Mouse (Mus musculus) bone marrow, adult 2 months (tissue): ENCODE measurements at regions not wholly inside any gene's neighbourhood (a gene's known extent, or its start where the extent isn't known, plus 50 kb on each side); places are given as distances from the start of the nearest gene placed in this dataset.

Source experiments
- CTCF ChIP-seq: fragments of 200-500 bp; IDR thresholded peaks from 2 replicates; pipeline ENCODE4 v1.5.1; 2011; ENCODE audit warnings: low read length, control low read depth; ENCODE audit not compliant: control insufficient read depth, insufficient read depth
- POLR2A ChIP-seq: fragments of 200-500 bp; IDR thresholded peaks from 2 replicates; pipeline ENCODE4 v1.6.1; 2011; ENCODE audit warnings: low read depth, mild to moderate bottlenecking, control low read depth, low read length, borderline replicate concordance; ENCODE audit not compliant: control insufficient read depth

DNA sequence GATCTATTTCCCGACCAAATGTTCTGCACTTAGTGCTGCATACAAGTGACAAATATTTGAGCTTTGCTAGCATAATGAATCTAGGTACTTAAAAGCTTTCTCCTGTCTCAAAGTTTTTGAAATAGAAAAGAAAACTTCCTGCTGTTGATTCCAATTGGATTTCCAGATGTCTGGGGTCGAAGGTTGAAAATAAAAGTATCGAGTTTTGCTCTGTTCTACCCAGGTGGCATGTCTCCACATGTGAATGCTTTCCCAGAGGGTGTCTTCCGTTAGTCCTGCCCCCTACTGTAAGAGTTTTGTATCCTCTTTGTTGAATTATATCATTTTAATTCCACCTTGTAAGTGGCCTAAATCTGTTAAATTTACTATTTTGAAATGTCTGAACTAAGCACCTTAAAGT is 327.3 kb upstream of the Tbc1d2b start:
- no peak for TF ChIP-seq POLR2A
- no peak for TF ChIP-seq CTCF
